Comparison of ENCODE assay signal across 16 mouse cellular contexts in the genomic region with DNA sequence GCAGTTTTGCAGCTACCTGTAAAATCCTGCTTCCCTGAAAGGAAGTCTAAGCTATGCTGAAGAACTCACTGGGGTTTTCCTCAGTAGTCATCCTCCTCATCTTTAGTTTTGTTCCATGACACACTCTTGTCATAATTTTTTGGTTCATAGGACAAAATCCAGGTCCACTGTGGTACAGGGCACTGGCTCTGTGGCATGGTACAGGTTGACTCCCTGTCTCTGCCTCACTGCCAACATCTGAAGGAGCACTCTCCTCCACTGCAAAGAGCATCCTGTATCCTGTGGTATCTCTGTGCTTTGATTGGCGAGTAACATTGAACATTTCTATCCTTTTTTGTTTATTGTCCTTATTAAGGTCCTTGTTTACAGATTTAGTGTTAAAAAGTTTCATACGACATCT. TPM values are rescaled to one million over a fixed set of nuclear protein-coding genes. Genes with fewer than 3 reads are reported as not detected.
DNase-seq lines count a peak whose midpoint lies in the region; ATAC-seq and TF ChIP-seq lines count a peak whose summit lies in the region.
"Had no signal": no experiment of that assay in that cellular context is flagged by ENCODE, and none has a peak within 500 bp of the region (broad histone marks: within the 10 kb centered on the region; RNA-seq: fewer than 3 reads in every experiment).

No protein-coding gene starts in this region.

- 82% methylated on average over 2 of the region's 2 CpGs for WGBS in heart, embryonic 10.5 days
- 94% methylated on average over 2 of the region's 2 CpGs for WGBS in liver, adult 2 months
- WGBS in liver, embryonic 11.5 days: 83% methylated on average over 2 of the region's 2 CpGs
- WGBS in olfactory bulb, adult 2 months: 89% methylated on average over 2 of the region's 2 CpGs
- WGBS in kidney, embryonic 14.5 days: 93% methylated on average over 2 of the region's 2 CpGs

- peaks cover 86% of the 10 kb centered on the region for H3K4me1 ChIP-seq in heart, embryonic 10.5 days
- peaks cover 8% of the 10 kb centered on the region for H3K4me1 ChIP-seq in liver, adult 2 months (ENCODE audit: control insufficient read depth, insufficient read depth, low read length)
- no peaks in the 10 kb centered on the region for H3K4me1 ChIP-seq in liver, embryonic 11.5 days (replicated peaks; ENCODE audit: control insufficient read depth, insufficient read depth, low read length)
- H3K4me1 ChIP-seq in bone marrow macrophage, adult 2 months (ENCODE audit: control insufficient read depth, insufficient read depth, low read length): peaks cover 79% of the 10 kb centered on the region
- H3K4me1 ChIP-seq in olfactory bulb, adult 2 months (ENCODE audit: control insufficient read depth, insufficient read depth, low read length): peaks cover 13% of the 10 kb centered on the region
- peaks cover 4% of the 10 kb centered on the region; the same call in 1 of the 2 replicates for H3K4me1 ChIP-seq in kidney, embryonic 14.5 days (ENCODE audit: control insufficient read depth, insufficient read depth, low read length)

- no peaks in the 10 kb centered on the region for H3K9me3 ChIP-seq in heart, embryonic 10.5 days
- no peaks in the 10 kb centered on the region for H3K9me3 ChIP-seq in liver, embryonic 11.5 days (ENCODE audit: control insufficient read depth, low read length)
- no peaks in the 10 kb centered on the region for H3K9me3 ChIP-seq in kidney, embryonic 14.5 days (ENCODE audit: control insufficient read depth, low read length)
- H3K9me3 ChIP-seq: liver, embryonic 15.5 days; midbrain, embryonic 12.5 days had no signal

- intact Hi-C loops in heart, postnatal 14 days (cut with DNase I): no loop called here

- H3K79me2 ChIP-seq in liver, adult 2 months (ENCODE audit: control insufficient read depth, insufficient read depth, low read length): peaks cover 22% of the 10 kb centered on the region; the same call in 1 of the 2 replicates

- TF ChIP-seq CTCF in liver, adult 2 months (IDR thresholded peaks at IDR 0.05; ENCODE audit: low read depth, low read length): no peak
- no peak for TF ChIP-seq CTCF in bone marrow macrophage, adult 2 months (IDR thresholded peaks at IDR 0.05; ENCODE audit: low read depth, low read length)
- TF ChIP-seq CTCF in olfactory bulb, adult 2 months (IDR thresholded peaks at IDR 0.05; ENCODE audit: insufficient read depth, low read depth, low read length): no peak

- DNase-seq in heart, embryonic 10.5 days (ENCODE audit: low spot score): no peak
- no peak for DNase-seq in heart, postnatal 14 days
- peak; percentile 54 for DNase-seq in liver, adult 2 months (ENCODE audit: extremely low read depth, low read depth, low spot score)
- no peak for DNase-seq in liver, embryonic 11.5 days (ENCODE audit: low spot score)
- DNase-seq in B cell, adult 2 months: no peak
- DNase-seq: adrenal gland, postnatal 14 days; right cerebral cortex, postnatal 25 days; thymus, postnatal 36 days had no signal

- no peak overlapping the region for H3K4me2 ChIP-seq in liver, embryonic 11.5 days
- no peak overlapping the region for H3K4me2 ChIP-seq in kidney, embryonic 14.5 days (replicated peaks; ENCODE audit: low read depth, low read length)
- H3K4me2 ChIP-seq: liver, embryonic 15.5 days; midbrain, embryonic 12.5 days had no signal

- no peaks in the 10 kb centered on the region for H3K36me3 ChIP-seq in heart, embryonic 10.5 days
- H3K36me3 ChIP-seq in liver, adult 2 months (ENCODE audit: control insufficient read depth, insufficient read depth, low read length): no peaks in the 10 kb centered on the region
- H3K36me3 ChIP-seq in liver, embryonic 11.5 days (ENCODE audit: control insufficient read depth, insufficient read depth, low read length): no peaks in the 10 kb centered on the region
- no peaks in the 10 kb centered on the region for H3K36me3 ChIP-seq in kidney, embryonic 14.5 days (ENCODE audit: control insufficient read depth, insufficient read depth, low read length)
- H3K36me3 ChIP-seq: liver, embryonic 15.5 days; midbrain, embryonic 12.5 days had no signal

- H3K9ac ChIP-seq in liver, adult 2 months (ENCODE audit: low read depth, low read length): no peak overlapping the region
- H3K9ac ChIP-seq in liver, embryonic 11.5 days (ENCODE audit: low read depth, low read length): no peak overlapping the region
- no peak overlapping the region for H3K9ac ChIP-seq in kidney, embryonic 14.5 days (ENCODE audit: low read depth, low read length)
- H3K9ac ChIP-seq: liver, embryonic 15.5 days; midbrain, embryonic 12.5 days had no signal

- no peaks in the 10 kb centered on the region for H3K27me3 ChIP-seq in heart, embryonic 10.5 days (ENCODE audit: insufficient read depth, poor library complexity, severe bottlenecking)
- no peaks in the 10 kb centered on the region for H3K27me3 ChIP-seq in liver, adult 2 months (ENCODE audit: control insufficient read depth, insufficient read depth, low read length)
- no peaks in the 10 kb centered on the region for H3K27me3 ChIP-seq in liver, embryonic 11.5 days (replicated peaks; ENCODE audit: control insufficient read depth, insufficient read depth, low read length)
- no peaks in the 10 kb centered on the region for H3K27me3 ChIP-seq in kidney, embryonic 14.5 days (ENCODE audit: control insufficient read depth, insufficient read depth, low read length)
- H3K27me3 ChIP-seq: liver, embryonic 15.5 days; midbrain, embryonic 12.5 days had no signal

- ATAC-seq in liver, embryonic 11.5 days (replicated peaks; ENCODE audit: low FRiP score): no peak
- ATAC-seq in kidney, embryonic 14.5 days (ENCODE audit: low FRiP score, low TSS enrichment): no peak

- TF ChIP-seq POLR2A in liver, adult 2 months (IDR thresholded peaks at IDR 0.05; ENCODE audit: extremely low read depth, insufficient read depth, low read length): no peak
- no peak for TF ChIP-seq POLR2A in bone marrow macrophage, adult 2 months (IDR thresholded peaks at IDR 0.05; ENCODE audit: borderline replicate concordance, low read depth, low read length)
- TF ChIP-seq POLR2A in olfactory bulb, adult 2 months (IDR thresholded peaks at IDR 0.05; ENCODE audit: insufficient read depth, low read depth, low read length): no peak

- no peak overlapping the region for H3K4me3 ChIP-seq in heart, embryonic 10.5 days
- no peak overlapping the region for H3K4me3 ChIP-seq in liver, adult 2 months (ENCODE audit: insufficient read depth, low read depth, low read length)
- no peak overlapping the region for H3K4me3 ChIP-seq in liver, embryonic 11.5 days (ENCODE audit: low read depth, low read length)
- H3K4me3 ChIP-seq in bone marrow macrophage, adult 2 months (ENCODE audit: insufficient read depth, low read length): no peak overlapping the region
- no peak overlapping the region for H3K4me3 ChIP-seq in olfactory bulb, adult 2 months (ENCODE audit: insufficient read depth, low read depth, low read length)
- no peak overlapping the region for H3K4me3 ChIP-seq in kidney, embryonic 14.5 days (ENCODE audit: low read length)
- H3K4me3 ChIP-seq: left cerebral cortex, adult 2 months; liver, embryonic 15.5 days; midbrain, embryonic 12.5 days had no signal

- H3K27ac ChIP-seq in heart, embryonic 10.5 days: peak overlapping the region; percentile 67
- no peak overlapping the region for H3K27ac ChIP-seq in liver, adult 2 months (replicated peaks; ENCODE audit: insufficient read depth, low read depth, low read length)
- H3K27ac ChIP-seq in liver, embryonic 11.5 days (ENCODE audit: low read depth, low read length): no peak overlapping the region
- peak overlapping the region; percentile 78 for H3K27ac ChIP-seq in bone marrow macrophage, adult 2 months (ENCODE audit: insufficient read depth, low read depth, low read length)
- peak overlapping the region; percentile 15; the same call in 1 of the 2 replicates for H3K27ac ChIP-seq in olfactory bulb, adult 2 months (ENCODE audit: insufficient read depth, low read depth, low read length)
- no peak overlapping the region for H3K27ac ChIP-seq in kidney, embryonic 14.5 days (ENCODE audit: low read depth, low read length)
- H3K27ac ChIP-seq: left cerebral cortex, adult 2 months; liver, embryonic 15.5 days; midbrain, embryonic 12.5 days had no signal

RNA-seq across cellular contexts. Expression of a gene that starts 27.4 kb away (rescaled TPM):
- 31.7 and 40.6 TPM in 2 replicates for polyA plus RNA-seq in heart, embryonic 10.5 days (2016; fragmentation: Nextera tagmentation; extraction: Ambion mirVana)
- total RNA-seq in heart, postnatal 14 days (2021): 10 to 100 TPM; 14.9 to 15.8 TPM
- 8.3 and 10.4 TPM in 2 replicates for total RNA-seq in liver, adult 2 months (2014; rRNA removed)
- polyA plus RNA-seq in liver, adult 2 months (2012; rRNA removed): 2.4 and 3.5 TPM in 2 replicates
- polyA plus RNA-seq in liver, embryonic 11.5 days (2014; fragmentation: Nextera tagmentation; extraction: Ambion mirVana): 8.5 and 10.8 TPM in 2 replicates
- 7.4 and 8.2 TPM in 2 replicates for polyA plus RNA-seq in bone marrow macrophage, adult 2 months (2012; ENCODE audit: insufficient read depth, insufficient read length, missing spikeins)
- not detected in 2 replicates for polyA plus RNA-seq in olfactory bulb, adult 2 months (2012; ENCODE audit: insufficient read depth, insufficient read length, low replicate concordance, missing spikeins)
- 9.9 and 17.2 TPM in 2 replicates for polyA plus RNA-seq in kidney, embryonic 14.5 days (2014; fragmentation: Nextera tagmentation; extraction: Ambion mirVana)

RNA-seq across cellular contexts. Expression of a gene that starts 43.7 kb away (rescaled TPM):
- 2.7 and 3.6 TPM in 2 replicates for polyA plus RNA-seq in heart, embryonic 10.5 days (2016; fragmentation: Nextera tagmentation; extraction: Ambion mirVana)
- 1 to 10 TPM; 1.4 to 2.5 TPM for total RNA-seq in heart, postnatal 14 days (2021)
- 0.40 and 6.1 TPM in 2 replicates for total RNA-seq in liver, adult 2 months (2014; rRNA removed)
- 1.6 and 2.4 TPM in 2 replicates for polyA plus RNA-seq in liver, adult 2 months (2012; rRNA removed)
- polyA plus RNA-seq in liver, embryonic 11.5 days (2014; fragmentation: Nextera tagmentation; extraction: Ambion mirVana): 0.70 and 0.88 TPM in 2 replicates
- 1.9 and 2.7 TPM in 2 replicates for polyA plus RNA-seq in bone marrow macrophage, adult 2 months (2012; ENCODE audit: insufficient read depth, insufficient read length, missing spikeins)
- polyA plus RNA-seq in olfactory bulb, adult 2 months (2012; ENCODE audit: insufficient read depth, insufficient read length, low replicate concordance, missing spikeins): not detected in 2 replicates
- 2.3 and 3.9 TPM in 2 replicates for polyA plus RNA-seq in kidney, embryonic 14.5 days (2014; fragmentation: Nextera tagmentation; extraction: Ambion mirVana)
- total RNA-seq: common myeloid progenitor, adult 5-6 weeks; hematopoietic stem cell, adult 5-6 weeks had no signal

Comparison
In these comparisons a context has a peak if more than half of its experiments do, and no peak if none do; other contexts are left out.
1. H3K27ac ChIP-seq: peak in heart, embryonic 10.5 days (single experiment), bone marrow macrophage, adult 2 months (single experiment) and olfactory bulb, adult 2 months (single experiment); none in liver, adult 2 months (single experiment), liver, embryonic 11.5 days (single experiment) and kidney, embryonic 14.5 days (single experiment).